Mouse (Mus musculus) ovary, adult 18-20 months (tissue): ENCODE results near the gene H2-Q10.
"Not testable (repeated sequence)": the region's sequence is repeated elsewhere in the genome, so short reads cannot be mapped to it uniquely, and the experiment has no call there.

Experiments used
- DNase-seq: peaks from one replicate; pipeline ENCODE4 v3.0.0; 2022; ENCODE audit warnings: low spot score, mixed read lengths

Gene H2-Q10

DNA sequence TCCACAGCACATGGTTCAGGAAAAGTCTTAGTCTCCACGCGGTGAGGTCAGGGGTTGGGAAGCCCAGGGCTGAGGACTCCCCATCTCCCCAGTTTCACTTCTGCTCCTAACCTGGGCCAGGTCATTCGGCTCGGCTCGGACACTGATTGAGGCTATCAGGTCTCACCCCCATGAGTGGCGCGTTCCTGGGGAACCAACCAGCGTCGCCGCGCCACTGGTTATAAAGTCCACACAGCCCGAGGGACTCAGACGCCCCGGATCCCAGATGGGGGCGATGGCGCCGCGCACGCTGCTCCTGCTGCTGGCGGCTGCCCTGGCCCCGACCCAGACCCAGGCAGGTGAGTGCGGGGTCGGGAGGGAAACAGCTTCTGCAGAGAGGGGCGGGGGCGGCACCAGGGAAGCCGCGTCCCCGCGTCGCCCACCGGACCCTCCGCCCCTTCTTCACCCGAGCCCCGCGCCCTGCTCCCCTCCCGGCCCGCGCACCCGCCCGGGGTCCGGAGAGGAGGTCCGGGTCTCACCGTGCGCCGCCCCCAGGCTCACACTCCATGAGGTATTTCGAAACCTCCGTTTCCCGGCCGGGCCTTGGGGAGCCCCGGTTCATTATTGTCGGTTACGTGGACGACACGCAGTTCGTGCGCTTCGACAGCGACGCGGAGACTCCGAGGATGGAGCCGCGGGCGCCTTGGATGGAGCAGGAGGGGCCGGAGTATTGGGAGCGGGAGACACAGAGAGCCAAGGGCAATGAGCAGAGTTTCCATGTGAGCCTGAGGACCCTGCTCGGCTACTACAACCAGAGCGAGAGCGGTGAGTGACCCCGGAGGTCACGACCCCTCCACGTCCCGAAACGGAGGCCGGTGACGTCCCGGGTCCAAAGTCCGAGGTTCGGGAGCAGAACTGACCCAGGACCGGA lies at the start of gene H2-Q10:
TSS of gene H2-Q10 (plus strand) at position 248 of the 910 bp plus-strand sequence.
- DNase-seq, result no peak

- not testable (repeated sequence) for DNase-seq
Observed at GRCm38 (mm10) chr17:35420206-35420810, 49.6 kb upstream of the H2-Q10 start.

DNA sequence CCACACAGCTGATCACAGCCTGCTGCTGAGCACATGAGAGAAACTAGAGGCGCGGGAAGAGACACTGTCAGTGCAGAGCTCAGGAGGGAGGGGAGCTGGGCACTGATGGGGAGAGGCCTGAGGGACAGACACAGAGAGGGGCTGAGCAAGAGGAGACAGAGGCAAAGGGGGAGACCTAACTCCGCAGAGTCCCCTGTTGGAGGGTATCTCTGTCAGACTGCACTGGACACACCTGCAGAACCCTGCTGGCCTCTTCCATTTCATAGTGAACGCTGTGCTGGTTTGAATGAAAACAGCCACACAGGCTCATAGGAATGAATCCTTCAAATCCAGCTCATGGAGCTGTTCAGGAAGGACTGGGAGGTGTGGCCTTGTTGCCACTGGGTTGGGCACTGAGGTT lies 48.6 kb upstream of the H2-Q10 start:
- DNase-seq, result not testable (repeated sequence)

DNA sequence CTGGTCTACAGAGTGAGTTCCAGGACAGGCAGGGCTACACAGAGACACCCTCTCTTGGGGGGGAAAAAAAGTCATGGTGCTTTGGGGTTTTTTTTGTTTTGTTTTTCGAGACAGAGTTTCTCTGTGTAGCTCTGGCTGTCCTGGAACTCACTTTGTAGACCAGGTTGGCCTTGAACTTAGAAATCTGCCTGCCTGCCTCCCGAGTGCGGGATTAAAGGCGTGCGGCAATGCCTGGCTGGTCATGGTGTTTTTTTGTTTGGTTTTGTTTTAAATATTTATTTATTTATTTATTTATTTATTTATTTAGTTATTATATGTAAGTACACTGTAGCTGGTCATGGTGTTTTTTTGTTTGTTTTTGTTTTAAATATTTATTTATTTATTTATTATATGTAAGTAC lies 47.5 kb upstream of the H2-Q10 start:
- not testable (repeated sequence) for DNase-seq

DNA sequence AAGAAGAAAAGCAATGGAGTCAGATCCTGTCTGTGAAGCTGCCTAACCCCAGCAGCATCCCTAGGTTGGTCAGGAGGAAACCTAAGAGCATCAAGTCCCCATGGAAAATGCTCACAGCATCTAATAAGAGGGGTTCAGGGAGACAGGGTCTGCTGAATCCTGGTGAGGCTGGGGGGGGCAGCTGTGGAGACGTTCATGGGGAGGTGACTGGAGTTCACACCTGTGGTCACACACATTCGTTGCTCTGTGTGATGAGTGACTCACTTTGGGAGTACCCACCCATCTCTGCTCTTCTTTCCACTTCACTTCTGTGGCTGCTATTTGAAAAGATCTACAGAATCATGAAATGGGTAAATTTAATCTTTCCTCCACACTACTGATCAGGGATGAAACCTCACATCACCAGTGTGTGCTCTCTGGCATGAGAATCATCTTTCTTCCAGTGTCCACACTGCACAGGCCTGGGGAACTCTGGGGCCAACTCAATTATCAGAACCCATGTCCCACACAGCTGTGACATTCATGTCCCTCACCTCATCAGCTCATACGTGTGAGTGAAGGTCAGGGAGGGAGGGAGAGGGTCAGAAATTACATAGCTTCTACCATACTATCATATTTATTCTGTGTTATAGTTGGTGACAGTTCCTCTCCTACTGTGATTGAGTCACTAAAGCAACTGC lies 46.6 kb upstream of the H2-Q10 start:
- not testable (repeated sequence) for DNase-seq

DNA sequence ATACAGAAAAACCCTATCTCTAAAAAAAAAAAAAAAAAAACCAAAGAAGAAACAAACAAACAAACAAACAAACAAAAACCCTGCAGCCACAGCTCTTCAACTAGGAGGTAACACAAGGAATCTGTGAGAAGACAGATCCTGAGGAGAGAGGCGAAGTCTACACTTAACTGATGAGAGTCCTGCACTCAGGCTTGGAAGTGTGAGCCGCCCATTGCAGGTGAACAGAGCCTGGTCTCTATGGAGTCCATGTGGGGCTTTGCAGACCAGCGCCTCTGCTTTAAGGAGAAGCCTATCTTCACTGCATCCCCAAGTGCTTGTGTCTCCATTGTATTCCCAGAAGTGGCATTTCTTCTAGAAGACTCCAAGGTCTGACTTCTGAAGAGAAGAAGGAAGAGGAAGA lies 45.8 kb upstream of the H2-Q10 start:
- DNase-seq, result not testable (repeated sequence)

- DNase-seq, result not testable (repeated sequence)
Observed at GRCm38 (mm10) chr17:35424624-35425416, 45.1 kb upstream of the H2-Q10 start, which contains the start of gene H2-Q6. Gene H2-Q6, plus strand, starts transcription at chr17:35424850.

- DNase-seq, result not testable (repeated sequence)
Observed at GRCm38 (mm10) chr17:35425474-35425873, 44.4 kb upstream of the H2-Q10 start.

- not testable (repeated sequence) for DNase-seq
Observed at GRCm38 (mm10) chr17:35428883-35429282, 41.0 kb upstream of the H2-Q10 start.

DNA sequence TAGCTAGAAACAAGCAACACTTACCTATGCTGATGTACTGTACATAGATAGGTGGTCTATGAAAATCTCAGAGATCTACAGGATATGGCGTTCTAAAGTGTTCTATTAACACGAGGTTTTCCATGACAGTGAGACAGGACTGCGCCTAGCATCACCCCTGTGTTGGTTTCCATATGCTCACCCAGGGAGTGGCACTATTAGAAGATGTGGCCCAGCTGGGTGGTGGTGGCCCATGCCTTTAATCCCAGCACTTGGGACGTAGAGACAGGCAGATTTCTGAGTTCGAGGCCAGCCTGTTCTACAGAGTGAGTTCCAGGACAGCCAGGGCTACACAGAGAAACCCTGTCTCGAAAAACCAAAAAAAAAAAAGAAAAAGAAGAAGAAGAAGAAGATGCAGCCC lies 39.2 kb upstream of the H2-Q10 start:
- DNase-seq, result not testable (repeated sequence)

DNA sequence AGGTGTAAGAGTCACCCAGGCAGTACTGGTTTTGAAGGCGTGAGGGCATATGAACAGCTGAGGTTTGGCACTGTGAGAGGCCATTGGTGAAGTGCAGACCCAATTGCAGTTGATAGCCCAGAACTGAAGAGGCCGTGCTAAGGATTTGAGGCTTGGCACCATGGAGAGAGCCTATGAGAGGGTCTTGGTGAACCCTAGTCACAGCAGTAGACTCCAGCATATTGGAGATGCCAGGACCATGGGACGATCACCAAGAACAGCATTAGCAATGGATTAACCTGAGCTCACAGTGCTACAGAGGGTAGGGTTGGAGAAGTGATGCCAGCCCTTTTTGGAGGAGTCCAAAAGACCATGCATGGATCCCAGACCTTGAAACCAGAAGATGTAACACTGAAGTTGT lies 37.7 kb upstream of the H2-Q10 start:
- DNase-seq, result not testable (repeated sequence)

- DNase-seq, result not testable (repeated sequence)
Observed at GRCm38 (mm10) chr17:35434836-35435235, 35.1 kb upstream of the H2-Q10 start.

- DNase-seq, result not testable (repeated sequence)
Observed at GRCm38 (mm10) chr17:35435577-35435976, 34.3 kb upstream of the H2-Q10 start.

GRCm38 (mm10) chr17:35437386-35437936 lies 32.4 kb upstream of the H2-Q10 start:
- not testable (repeated sequence) for DNase-seq

DNA sequence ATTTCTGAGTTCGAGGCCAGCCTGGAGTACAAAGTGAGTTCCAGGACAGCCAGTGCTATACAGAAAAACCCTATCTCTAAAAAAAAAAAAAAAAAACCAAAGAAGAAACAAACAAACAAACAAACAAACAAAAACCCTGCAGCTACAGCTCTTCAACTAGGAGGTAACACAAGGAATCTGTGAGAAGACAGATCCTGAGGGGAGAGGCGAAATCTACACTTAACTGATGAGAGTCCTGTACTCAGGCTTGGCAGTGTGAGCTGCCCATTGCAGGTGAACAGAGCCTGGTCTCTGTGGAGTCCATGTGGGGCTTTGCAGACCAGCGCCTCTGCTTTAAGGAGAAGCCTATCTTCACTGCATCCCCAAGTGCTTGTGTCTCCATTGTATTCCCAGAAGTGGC lies 31.5 kb upstream of the H2-Q10 start:
- DNase-seq, result not testable (repeated sequence)

DNA sequence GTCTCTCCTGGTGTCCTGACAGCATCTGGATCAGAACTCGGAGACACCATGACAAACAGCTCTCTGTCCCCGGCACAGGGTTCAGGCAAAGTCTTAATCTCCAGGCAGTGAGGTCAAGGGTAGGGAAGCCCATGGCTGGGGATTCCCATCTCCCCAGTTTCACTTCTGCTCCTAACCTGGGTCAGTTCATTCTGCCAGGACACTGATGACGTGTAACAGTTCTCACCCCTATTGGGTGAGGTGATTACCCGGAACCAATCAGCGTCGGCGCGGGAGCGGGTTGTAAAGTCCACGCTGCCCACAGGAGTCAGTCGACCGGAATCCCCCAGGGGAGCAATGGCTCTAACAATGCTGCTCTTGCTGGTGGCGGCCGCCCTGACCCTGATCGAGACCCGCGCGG lies 31.0 kb upstream of the H2-Q10 start, which contains the start of gene H2-Q7:
TSS of gene H2-Q7 (plus strand) at position 271 of the 400 bp plus-strand sequence.
- DNase-seq, result peak; percentile 60

GRCm38 (mm10) chr17:35439295-35439747 lies 30.6 kb upstream of the H2-Q10 start:
- not testable (repeated sequence) for DNase-seq

DNA sequence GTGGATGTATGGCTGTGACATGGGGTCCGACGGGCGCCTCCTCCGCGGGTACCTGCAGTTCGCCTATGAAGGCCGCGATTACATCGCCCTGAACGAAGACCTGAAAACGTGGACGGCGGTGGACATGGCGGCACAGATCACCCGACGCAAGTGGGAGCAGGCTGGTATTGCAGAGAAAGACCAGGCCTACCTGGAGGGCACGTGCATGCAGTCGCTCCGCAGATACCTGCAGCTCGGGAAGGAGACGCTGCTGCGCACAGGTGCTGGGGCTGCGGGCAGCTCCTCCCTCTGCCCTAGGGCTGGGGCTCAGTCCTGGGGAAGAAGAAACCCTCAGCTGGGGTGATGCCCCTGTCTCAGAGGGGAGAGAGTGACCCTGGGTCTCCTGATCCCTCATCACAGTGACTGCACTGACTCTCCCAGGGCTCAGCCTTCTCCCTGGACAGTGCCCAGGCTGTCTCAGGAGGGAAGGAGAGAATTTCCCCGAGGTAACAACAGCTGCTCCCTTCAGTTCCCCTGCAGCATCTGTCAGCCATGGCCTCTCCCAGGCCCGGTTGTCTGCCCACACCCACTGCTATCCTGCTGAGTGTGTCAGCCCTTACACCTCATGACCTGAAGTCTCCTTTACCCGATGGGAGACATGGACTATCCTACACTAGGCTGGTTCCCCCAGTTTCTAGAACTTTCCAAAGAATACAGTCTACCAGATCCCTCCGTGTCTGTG lies 29.8 kb upstream of the H2-Q10 start:
- not testable (repeated sequence) for DNase-seq

- DNase-seq, result not testable (repeated sequence)
Observed at GRCm38 (mm10) chr17:35442376-35442775, 27.5 kb upstream of the H2-Q10 start.

GRCm38 (mm10) chr17:35444510-35444909 lies 25.4 kb upstream of the H2-Q10 start:
- not testable (repeated sequence) for DNase-seq
